Mouse (Mus musculus): ENCODE measurements at regions not wholly inside any gene's neighbourhood (a gene's known extent, or its start where the extent isn't known, plus 50 kb on each side); places are given as distances from the start of the nearest gene placed in this dataset.

DNA sequence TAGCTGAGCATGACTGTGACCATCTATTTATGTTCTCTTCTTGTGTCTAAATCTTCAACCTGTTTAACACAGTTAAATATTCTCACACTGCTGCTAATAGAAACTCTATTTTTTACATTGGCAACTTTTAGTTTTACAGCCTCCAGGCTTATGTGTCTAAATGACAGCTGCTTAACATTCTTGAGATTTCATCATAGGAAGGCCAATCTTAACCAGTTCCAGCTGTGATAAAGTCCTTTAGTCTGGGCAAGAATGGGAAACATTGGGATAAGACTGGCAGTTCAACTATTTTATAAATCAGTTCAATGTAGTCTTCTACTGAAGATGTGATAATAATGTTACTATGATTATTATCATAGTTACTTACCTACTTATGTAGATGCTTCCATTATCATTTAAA, 308.9 kb upstream of the Adamts5 start:
- TF ChIP-seq GATA1 (IDR thresholded peaks at IDR 0.05; ENCODE audit: borderline replicate concordance, low read length) (no peak), FLI1 (IDR thresholded peaks at IDR 0.05; ENCODE audit: low read length) (no peak)
